Mouse (Mus musculus): ENCODE data around the gene Myom1.

DNA sequence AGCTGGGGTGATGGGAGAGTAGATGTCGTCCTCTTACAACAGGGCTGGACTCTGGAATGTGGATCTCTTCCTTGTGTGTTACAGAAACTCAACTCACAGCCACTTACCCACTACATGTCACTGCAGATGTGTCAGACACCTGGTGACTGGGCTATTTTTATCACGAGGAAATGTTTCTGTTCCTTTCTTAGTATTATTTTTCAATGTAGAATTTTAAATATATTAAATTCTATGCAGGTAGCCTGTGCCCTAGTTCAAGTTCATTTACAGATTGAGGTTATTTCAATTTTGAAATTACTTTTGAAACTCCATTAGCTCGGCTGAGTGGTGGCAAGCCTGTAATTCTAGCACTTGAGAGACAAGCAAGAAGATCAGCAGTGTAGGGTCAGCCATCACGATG is 88.6 kb downstream of the Myom1 start:
- TF ChIP-seq CTCF (IDR thresholded peaks at IDR 0.05; ENCODE audit: low read depth) (no peak), EP300 (IDR thresholded peaks at IDR 0.05; ENCODE audit: low read depth) (no peak)
